Mouse (Mus musculus) layer of hippocampus, postnatal 14 days (tissue): ENCODE measurements around the gene Copg2. TPM values are rescaled to one million over a fixed set of nuclear protein-coding genes. Genes with fewer than 3 reads are reported as not detected.
A peak's percentile ranks its signal among the peaks of the same experiment; 100 is the strongest.

Source experiments
- DNase-seq, 2 experiments: peaks; one replicate each; pipeline ENCODE4 v3.0.0; 2021 to 2022; ENCODE audit warnings: low spot score in 2 of 2, mixed read lengths in 1 of 2
- long read RNA-seq, 2 experiments: library from polyadenylated mRNA; stranded (forward); transcript quantifications; one replicate each; pipeline ENCODE4 v2.0.0; 2021
- total RNA-seq, 2 experiments: library from RNA; stranded (reverse); gene quantifications; 2 replicates each; pipeline ENCODE4 v1.2.3; 2021

Gene Copg2
- total RNA-seq = 10 to 100 TPM; 61.6 to 68.4 TPM
- long read RNA-seq, experiment 1, transcript Copg2-201 (24 exons, 3,961 nt) = major isoform, 11 of 23 reads
- long read RNA-seq, experiment 1, partial matches to known transcripts = 10 of 23 reads
- long read RNA-seq, experiment 1, other reads (novel, unspliced or antisense) = 1 of 23 reads
- long read RNA-seq, experiment 2, transcript Copg2-201 (24 exons, 3,961 nt) = major isoform, 8 of 17 reads
- long read RNA-seq, experiment 2, partial matches to known transcripts = 4 of 17 reads
- long read RNA-seq, experiment 2, other reads (novel, unspliced or antisense) = 4 of 17 reads

DNA sequence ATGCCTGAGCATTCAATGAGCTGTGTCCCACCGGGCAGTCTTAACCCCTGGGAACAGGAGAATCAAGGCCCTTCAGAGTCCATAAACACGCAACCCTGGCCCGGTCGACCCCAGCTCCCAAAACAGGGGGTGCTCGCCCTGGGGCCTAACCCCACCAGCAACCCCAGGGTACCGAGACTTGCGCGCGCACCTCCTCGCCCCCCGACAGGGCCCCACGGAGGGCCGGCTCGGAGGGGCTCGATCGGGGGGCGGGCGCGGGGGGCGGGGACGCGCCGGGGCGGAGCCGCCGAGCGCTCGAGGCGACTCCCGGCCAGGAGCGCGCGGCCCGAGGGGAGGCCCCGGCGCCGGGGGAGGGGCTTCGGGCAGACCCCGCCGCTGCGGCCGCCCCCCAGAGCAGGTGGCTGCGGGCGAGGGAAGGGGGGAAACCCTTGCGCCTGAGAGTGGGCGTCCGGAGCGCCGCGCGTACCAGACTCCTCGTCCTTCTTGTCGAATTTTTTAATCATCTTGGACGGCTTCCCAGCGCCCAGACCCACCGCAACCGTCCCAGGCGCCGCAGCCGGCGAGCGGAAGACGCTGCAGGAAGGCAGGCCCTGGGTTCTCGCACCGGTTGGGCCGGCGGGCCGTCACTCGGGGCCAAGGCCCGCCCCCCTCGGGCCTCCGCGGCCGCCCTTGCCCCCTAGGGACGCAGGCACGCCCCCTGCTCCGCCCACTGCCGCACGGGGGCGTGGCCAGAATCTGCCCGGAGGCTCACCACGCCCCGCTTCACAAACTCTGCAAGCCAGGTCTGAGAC is at the start of gene Copg2:
Copg2 (minus strand) TSS at position 600 of the 791 bp plus-strand sequence.
- peak; percentile 94 to 95 for DNase-seq

DNA sequence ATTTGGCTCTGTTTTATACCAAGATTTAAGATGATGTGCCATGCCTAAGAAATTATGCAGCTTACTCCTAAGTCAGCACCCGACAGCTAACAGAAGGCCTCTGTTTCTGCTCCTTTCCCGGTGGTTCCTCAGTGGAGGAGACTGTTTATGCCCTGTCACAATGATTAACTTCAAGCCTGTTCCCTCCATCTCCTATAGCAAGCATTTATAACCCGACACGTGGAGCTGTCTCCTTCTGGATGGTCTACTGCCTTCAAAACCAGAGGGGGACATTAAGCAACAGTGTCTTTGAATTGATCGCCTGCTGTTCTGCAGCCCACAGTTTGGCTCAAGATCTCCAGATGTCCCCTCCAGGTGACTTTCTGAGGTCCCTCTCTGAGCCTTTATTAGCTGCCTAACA is 42.7 kb upstream of the Copg2 start:
- DNase-seq = no peak

DNA sequence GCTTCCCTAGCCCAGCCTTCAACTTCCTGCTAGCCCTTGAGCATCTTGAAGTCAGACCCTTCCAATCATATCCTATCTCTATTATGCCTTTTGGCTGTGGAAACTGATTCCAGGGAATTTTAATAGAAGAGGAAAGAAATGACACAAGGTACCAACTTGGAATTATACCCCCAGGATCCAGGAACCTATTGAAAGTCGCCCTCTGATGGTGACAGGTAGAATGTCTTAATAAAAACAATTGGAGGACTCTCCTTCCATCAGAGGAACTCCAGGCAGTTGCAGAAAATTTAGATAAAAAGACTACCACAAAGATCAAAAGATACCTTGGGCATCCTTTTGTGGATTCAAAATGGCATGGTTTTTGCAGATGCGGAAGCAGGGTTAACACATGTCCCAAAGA is 26.2 kb upstream of the Copg2 start:
- DNase-seq = peak in 1 of 2 experiments; percentile 5

DNA sequence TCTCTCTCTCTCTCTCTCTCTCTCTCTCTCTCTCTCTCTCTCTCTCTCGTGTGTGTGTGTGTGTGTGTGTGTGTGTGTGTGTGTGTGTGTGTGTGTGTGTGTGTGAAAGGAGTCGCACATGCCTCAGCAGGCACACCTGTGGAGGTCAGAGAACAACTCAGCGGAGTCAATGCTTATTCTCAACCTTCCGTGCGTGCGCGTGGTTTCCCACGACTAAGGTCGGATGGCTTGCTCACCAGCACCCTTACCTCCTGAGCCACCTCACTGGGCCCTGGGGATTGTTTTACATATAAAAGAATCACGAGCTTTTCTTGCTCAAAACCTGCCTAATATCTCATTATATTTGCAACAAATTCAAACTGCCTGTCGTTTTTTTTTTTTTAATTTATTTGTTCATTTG is 25.2 kb upstream of the Copg2 start:
- DNase-seq = no peak

DNA sequence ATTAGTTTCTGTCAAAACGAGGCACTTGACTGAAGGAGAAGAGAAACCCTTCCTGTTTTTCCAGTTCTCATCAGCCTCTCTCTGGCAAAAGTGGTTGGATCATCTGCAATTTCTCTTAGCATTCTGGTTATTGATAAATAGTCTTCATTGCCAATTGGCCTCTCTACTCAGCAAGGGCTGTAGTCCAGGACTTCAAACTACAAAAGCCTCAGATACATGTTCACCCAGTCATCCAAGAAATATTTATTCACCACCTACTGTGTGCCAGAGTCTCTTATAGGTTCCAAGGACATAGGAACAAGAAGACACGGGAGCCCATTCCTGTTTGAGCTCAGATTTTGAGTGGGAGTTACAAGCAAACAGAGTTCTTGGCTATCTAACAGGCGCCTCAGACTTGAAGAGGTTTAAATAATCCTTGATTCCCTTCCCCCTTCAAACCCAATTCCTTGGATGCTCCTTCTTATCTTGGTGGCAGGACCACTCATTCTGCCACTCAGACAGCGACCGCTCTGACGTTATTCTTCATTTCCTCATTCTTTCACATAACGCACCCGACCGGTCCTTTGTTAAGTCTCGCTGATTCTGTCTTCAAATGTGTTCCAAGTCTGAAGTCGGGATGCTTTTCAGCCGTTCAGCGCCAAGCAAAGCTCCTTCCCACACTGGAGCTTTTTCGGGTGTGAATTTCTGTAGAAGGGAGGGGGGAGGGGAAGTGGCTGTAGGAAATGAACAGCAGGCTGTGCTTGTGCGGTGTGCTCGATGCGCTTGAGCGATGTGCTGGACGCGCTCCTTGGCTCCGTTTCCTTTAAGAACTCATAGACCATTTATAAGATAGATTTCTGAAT is 24.5 kb upstream of the Copg2 start:
- peak; percentile 35 to 52 for DNase-seq

DNA sequence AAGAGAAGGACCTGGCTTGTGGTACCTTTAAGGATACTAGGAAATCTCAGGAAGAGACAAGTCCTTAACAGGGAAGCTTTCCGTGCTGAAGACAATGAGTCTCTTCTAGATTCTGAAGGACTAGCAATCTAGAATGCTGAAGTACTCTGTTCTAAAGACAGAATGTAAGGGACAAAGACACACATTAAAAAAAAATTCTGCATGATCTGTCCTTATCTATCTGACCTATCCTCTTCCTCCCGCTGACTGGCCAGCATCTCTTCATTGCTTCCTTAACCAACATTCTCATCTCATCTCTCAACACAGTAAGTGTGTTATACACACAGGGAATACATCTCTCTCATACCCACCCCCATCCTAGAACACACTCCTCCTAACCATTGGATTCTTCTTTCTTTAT is 18.9 kb upstream of the Copg2 start, which contains the start of gene Tsga13:
Tsga13 (minus strand) TSS at position 101 of the 400 bp plus-strand sequence.
- no peak for DNase-seq

DNA sequence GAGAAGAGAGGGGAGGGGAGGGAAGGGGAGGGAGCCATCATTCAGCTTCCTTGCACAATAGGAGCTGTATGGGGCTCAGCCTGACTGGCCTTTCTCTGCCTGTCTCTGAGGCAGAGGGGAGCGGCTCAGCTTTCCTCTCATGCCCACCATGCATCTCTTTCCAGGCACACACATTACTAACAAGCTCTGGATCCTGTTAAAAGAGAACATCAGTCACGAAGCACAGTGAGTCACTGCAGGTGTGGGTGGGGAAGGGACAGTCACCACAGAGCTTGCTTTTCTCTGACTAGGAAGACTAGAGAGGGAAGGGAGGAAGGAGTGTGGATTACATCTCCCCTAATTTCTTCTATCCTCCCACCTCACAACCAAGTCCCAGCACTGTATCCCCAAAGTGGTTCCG is 11.4 kb upstream of the Copg2 start:
- peak in 1 of 2 experiments; percentile 12 for DNase-seq

DNA sequence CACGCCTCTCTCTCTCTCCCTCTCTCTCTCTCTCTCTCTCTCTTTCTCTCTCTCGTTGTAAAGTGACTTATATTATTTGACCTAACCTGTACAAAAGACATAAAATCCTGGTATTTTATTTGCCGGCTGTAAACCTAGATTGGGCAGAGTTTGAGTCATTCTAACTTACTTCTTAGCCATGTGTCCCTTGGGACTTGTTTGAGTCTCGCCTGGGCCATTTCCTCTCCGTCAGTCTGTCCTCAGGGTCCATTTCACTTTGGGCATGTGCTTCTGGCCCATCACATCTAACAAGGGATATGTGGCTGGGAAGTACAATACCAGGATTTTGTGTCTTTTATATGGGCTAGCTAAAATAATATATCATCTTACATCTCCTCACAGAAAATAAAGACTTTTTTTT is 8.3 kb upstream of the Copg2 start:
- no peak for DNase-seq

DNA sequence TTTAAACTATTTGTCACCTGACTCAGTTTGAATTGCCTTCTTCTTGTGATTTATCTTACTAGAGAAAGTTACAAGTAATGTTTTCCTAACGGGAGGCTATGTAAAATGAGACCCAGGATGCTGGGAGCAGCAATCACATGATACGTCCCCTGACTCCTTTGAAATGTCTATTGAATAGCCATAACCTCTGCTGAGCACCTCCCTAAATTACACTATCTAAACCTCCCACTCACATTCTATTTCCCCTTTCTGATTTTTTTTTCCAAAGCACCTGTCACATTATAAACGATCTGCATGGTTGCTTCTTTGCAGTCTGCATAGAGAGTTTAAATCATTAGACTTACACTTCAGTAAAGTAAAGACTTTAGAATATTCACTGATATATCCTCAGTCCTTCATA is 7.4 kb upstream of the Copg2 start:
- no peak for DNase-seq

DNA sequence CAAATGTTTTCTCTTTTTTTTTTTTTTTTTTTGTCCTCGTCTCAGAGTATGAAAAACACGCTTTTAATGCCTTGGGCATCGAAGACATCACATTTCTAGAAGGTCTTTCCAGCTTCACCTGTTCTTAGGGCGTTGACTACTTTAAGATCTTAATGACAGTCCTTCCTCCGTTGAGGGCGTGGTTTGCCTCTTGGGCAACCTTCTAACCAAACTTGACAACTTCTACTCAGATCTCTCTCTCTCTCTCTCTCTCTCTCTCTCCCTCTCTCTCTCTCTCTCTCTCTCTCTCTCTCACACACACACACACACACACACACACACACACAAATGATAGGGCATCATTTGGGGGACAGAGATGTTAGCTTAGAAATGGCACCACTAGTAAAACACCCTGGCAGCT is 926 bp upstream of the Copg2 start:
- no peak for DNase-seq

DNA sequence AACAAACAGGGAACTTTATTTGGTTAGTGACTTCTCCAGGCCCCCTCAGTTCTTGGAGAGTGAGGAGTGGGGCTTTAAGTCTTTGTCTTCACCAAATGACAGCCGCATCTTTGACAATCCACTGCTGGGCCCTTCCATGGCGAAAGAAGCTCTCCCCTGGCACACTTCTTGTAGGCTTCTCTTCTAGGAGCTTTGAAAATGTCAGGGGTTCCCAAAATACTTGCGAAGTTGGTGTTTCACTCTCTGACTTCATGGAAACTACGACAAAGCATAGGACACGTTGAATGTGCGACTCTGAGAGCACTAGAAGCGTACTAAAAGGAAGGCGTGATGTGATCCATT is 363 bp upstream of the Copg2 start:
- no peak for DNase-seq

DNA sequence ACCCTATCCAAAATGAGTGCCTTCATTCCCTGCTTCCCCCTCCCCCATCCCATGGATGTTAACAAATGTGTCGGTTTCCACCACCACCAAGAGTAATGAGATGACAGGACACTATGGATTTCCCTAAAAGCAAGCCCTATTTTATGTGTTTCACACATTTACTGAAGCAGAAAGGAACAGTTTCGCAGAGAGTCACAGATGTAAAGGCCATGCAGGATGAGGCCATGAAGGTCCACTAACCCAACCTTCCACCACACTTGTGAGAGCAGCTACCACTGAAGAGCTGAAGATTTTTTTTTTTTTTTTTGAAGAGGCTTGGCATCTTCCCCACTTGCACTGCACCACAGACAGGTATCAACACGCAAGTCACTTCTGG is 787 bp downstream of the Copg2 start:
- peak in 1 of 2 experiments; percentile 5 for DNase-seq

DNA sequence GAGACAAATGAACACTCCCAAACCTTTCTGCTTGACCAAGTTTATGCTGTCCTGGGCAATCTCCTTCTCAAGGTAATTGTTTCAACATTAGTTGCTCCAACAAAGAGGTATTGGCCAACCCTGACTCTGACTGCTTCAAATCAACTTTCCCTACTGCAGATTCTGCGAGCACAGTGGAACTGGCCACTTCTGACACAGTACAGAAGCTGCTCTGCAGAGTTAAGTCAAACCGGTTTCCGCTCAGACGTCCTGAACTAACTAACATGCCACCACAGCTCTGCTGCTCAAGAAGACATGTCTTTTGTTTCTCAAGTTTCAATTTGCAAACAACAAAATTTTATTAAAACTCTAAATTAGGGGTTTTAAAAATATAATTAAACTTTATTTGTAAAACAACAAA is 3.5 kb downstream of the Copg2 start:
- no peak for DNase-seq

DNA sequence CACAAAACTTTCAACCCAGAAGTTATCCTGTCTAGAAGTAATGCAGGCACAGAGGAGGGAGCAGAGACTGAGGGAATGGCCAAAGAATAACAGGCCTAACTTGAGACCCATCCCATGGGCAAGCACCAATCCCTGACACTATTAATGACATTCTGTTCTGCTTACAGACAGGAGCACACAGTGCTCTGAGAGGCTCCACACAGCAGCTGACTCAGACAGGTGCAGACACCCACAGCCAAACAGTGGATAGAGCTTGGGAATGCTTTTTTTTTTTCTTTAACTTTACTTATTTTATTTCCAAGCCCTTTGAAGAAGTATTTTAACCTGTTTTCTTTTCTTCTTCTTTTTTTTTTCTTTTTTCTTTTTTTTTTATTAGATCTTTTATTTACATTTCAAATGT is 4.8 kb downstream of the Copg2 start:
- no peak for DNase-seq

DNA sequence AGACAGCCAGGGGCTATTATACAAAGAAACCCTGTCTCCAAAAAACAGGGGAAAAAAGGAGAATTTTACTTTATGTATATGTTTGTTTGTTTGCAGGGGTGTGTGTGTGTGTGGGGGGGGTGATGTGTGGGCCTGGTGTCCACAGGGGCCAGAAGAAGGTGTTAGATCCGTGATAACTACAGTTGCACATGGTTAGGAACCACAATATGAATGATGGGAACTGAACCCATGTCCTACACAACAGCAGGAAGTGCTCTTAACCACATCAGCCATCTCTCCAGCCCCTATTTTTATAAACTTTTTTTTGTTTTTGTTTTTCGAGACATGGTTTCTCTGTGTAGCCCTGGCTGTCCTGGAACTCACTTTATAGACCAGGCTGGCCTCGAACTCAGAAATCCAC is 11.7 kb downstream of the Copg2 start:
- no peak for DNase-seq

DNA sequence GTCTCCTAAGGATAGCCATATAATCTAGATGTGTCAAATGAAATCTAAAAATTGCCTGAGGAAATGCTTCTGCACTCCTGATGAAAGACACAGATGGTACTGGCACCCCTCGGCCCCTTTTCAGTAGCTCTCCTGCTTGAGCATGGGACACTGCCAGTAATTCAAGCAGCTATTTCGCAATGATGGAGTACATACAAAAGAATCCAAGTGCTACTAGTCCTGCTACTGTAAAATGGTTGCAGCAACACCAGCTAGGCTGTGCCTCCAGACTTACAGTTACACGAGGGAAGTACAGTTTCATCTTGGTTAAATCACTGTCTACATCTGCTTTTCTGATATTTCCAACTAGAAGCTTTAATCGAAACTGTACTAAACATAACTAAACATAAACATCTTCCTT is 13.1 kb downstream of the Copg2 start:
- peak in 1 of 2 experiments; percentile 10 for DNase-seq

DNA sequence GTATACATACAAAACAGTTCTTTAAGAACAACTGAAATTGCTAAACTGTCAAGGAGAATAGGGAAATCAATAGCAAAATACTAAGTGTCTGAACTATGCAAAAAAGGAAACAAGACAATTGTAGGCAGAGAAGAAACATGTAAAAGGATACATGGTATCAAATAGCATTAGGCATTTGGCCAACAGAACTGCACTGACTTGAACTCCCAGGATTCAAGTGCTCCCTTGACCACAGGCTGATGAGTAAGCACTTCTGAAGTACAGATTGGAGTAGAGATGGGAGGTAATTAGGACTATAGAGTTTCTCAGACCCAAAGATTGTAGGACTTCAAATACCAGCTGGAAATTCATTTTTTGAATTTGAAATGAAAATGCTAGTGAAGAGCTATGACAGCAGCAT is 19.9 kb downstream of the Copg2 start:
- no peak for DNase-seq

DNA sequence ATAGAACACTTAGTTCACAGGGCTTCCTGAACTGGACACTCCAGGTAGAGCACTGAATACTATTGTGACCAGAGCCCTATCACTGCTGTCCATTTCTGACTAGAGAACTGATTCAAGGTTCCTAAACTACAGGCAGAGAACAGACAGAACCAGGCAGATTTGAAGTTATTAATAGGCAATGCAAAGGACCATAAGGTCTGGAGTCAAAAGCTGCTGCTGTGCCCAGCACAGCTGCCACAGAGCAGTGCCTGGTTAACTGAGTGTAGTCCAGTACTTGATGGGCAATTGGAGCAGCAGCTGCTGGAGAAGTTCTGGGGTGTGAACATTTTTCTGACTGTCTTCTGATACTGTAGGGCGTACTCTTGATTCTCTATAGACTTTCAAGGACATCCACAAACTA is 30.1 kb downstream of the Copg2 start:
- DNase-seq = no peak

DNA sequence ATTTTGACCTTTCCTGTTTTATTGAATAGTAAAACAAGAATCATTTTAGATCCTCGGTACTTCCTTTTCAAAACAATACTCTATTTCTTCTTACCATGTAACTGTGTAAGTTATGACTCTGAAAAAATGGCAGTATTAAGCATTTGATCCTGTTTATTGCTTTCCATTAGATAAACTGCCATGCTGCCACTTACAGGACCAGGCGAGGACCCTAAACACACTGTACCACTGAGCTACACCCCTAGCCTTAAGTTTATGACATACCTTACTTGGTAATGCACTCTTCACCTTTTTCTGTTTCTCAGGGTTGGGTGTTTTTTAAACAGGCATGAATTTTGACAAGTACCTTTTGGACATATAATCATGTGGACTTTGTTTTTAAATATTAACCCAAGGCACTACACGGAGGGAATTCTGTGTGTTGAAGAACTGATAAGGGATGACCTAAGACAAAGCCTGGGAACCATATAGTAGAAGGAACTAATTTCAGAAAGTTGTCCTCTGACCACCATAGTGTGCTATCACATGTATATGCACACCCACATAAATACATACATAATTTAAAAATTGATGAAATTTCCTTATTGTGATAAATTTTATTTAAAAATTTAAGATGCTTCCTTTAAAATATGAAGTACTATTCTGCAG is 31.4 kb downstream of the Copg2 start:
- no peak for DNase-seq

DNA sequence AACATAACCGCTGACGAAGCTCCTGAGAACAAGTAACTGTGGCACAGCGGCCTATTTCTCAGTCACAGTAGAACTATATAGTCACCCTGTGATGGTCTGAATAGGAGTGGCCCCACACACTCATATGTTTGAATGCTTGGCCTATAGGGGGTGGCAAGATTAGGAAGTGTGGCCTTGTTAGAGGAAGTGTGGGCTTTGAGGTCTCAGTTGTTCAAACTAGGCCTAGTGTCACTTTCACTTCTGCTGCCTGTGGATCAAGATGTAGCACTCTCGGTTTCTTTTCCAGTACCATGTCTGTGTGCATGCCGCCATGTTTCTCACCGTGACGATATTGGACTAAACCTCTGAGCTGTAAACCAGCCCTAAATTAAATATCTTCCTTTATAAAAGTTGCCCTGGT is 40.6 kb downstream of the Copg2 start:
- no peak for DNase-seq

DNA sequence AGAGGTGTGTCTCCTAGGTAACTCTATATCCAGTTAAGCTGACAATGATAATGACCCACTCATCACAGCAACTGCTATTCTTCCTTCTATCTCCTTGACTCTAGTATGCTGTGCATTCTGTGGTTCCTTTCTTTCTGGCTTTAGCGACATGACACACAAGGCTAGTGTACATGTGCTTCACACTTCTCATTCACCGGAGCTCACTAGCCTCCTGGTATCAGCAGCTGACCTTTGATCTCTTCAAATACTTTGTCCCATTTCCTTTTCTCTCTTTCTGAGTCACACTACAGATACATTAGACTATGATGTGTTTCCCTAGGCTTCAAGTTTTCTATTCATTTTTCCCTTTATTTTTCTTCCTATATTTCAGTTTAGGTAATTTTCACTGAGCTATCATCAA is 41.4 kb downstream of the Copg2 start:
- no peak for DNase-seq
